Mouse (Mus musculus): Measurements from ENCODE around the gene Lrrc15.

Gene Lrrc15

GRCm38 (mm10) chr16:30282844-30283495, at the start of gene Lrrc15:
Lrrc15 (minus strand) TSS chr16:30283256.
- peak; percentile 46 to 56 for DNase-seq

GRCm38 (mm10) chr16:30314236-30314635, 31.2 kb upstream of the Lrrc15 start:
- no peak for DNase-seq

- DNase-seq = no peak
Observed at GRCm38 (mm10) chr16:30310647-30311046, 27.6 kb upstream of the Lrrc15 start, which contains the start of gene Gp5. Gp5 (minus strand) TSS chr16:30310779.

DNA sequence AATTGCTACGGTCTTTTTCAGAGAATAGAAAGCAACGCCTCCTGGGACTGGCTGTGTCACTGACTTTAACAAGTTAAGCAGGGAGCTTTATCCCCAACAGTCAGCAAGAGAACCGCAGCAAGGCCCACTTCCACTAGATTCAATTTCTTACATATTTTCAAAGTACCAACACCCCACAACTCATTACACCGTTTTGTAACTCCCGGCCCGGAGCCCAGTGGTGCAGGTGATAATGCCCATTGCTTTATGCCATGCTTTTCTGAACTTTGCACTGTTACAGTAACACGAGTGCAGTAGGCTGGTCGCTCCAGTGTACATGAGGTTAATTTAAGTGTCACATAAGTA, 27.1 kb upstream of the Lrrc15 start:
- no peak for DNase-seq

GRCm38 (mm10) chr16:30309395-30310170, 26.5 kb upstream of the Lrrc15 start:
- DNase-seq = peak in 1 of 2 experiments; percentile 15

GRCm38 (mm10) chr16:30308616-30309394, 25.7 kb upstream of the Lrrc15 start:
- peak; percentile 40 to 52 for DNase-seq

- DNase-seq = peak; percentile 18 to 48
Observed at GRCm38 (mm10) chr16:30307961-30308615, 25.0 kb upstream of the Lrrc15 start.

- no peak for DNase-seq
Observed at GRCm38 (mm10) chr16:30307306-30307705, 24.2 kb upstream of the Lrrc15 start.

- DNase-seq = no peak
Observed at GRCm38 (mm10) chr16:30306102-30306501, 23.0 kb upstream of the Lrrc15 start.

GRCm38 (mm10) chr16:30304236-30304635, 21.2 kb upstream of the Lrrc15 start:
- peak in 1 of 2 experiments; percentile 35 for DNase-seq

DNA sequence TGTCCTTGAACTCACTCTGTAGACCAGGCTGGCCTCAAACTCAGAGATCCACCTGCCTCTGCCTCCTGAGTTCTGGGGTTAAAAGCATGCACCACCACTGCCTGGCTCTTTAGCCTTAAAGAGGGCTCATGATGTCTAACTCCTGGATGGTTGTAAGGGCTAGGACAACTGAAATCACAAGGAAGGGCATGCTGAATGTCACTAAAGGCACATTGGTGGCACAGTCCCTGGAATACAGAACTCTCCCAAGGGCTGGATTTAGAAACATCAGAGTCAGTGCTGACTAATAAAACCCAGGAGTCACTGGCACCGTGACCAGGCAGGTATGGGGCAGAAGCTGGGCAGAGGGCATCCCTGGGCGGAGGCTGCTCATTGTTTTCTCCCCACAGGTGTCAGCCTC, 20.4 kb upstream of the Lrrc15 start:
- DNase-seq = no peak

- DNase-seq = no peak
Observed at GRCm38 (mm10) chr16:30302686-30303085, 19.6 kb upstream of the Lrrc15 start.

- DNase-seq = no peak
Observed at GRCm38 (mm10) chr16:30299711-30300277, 16.7 kb upstream of the Lrrc15 start.

- peak in 1 of 2 experiments; percentile 16 for DNase-seq
Observed at GRCm38 (mm10) chr16:30297450-30297849, 14.4 kb upstream of the Lrrc15 start.

DNA sequence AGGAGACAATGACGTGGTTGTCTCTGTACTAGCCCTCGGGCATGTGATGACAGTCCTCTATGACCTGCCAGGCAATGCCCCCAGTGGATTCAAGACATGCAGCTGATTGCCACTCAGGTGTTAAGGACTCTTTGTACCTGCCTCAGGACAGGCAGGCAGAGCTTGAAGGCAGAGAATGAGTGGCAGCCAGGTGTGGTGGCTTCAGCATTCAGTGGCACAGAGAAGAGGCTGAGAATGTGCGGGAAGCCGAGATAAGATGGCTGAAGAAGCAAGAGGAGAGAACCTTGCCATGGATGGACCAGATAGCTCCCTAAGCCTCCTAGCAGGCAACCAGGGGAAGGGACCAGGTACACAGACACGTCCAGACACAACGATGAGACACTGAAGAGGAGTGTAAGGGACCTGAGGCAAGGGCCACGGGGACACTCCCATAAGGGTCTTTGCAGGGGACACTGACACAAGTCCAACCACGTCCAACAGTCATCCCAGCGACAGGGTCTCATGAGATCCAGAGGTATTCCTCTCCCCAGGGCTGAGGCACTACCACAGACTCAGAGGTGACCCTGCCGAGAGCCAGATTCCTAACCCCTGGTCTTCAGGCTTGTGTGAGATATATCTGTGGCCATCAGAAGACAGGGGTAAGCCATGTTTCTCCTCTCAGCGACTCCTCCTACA, 13.7 kb upstream of the Lrrc15 start:
- DNase-seq = peak in 1 of 2 experiments; percentile 14

GRCm38 (mm10) chr16:30295106-30295505, 12.1 kb upstream of the Lrrc15 start:
- peak in 1 of 2 experiments; percentile 2 for DNase-seq

- DNase-seq = no peak
Observed at GRCm38 (mm10) chr16:30290436-30290835, 7.4 kb upstream of the Lrrc15 start.

DNA sequence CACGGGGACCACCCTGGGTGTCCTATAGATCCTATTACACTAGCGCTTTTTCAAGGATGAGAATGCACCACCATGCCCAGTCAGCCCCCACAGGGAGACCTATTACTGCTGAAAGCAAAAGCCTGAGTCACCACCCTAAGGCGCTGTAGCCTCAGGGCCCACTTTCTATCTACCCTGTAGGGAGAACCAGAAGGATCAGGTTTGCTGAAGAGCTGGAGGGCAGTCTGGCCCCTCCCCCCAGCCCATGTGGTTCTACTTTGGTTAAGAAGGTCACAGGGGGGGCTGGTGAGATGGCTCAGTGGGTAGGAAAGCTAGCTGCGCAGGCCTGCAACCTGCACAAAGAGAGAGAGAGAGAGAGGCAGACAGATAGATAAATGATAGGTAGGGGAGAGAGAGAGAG, 2.6 kb upstream of the Lrrc15 start:
- DNase-seq = no peak

DNA sequence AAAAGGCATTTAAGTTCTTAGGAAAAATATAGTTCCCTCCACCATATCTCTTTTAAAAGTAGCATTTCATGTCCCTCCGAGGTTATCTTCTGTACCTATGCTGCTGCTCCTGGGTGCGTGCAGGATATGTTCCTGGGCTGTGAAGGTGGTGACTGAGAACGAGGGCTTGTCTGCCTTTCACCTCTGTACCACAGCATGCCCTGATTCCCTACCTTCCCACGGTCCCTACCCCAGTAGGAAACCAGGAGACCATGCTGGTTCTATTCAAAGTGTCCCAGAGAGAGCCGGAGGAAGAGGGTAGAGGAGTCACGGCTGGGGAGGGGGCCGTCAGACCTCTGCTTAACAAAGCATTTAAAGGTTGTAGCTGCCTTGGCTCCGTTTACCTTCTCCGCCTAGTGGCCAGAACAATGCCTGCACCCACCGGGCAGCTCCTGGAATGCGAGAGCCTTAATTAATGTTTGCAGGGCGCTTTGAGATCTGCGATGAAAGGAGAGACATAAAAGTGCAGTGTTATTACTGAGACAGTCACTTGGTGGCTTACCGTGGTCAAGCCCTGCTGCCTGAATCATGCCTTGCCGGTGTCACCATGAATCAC, 784 bp upstream of the Lrrc15 start:
- DNase-seq = peak in 1 of 2 experiments; percentile 54

DNA sequence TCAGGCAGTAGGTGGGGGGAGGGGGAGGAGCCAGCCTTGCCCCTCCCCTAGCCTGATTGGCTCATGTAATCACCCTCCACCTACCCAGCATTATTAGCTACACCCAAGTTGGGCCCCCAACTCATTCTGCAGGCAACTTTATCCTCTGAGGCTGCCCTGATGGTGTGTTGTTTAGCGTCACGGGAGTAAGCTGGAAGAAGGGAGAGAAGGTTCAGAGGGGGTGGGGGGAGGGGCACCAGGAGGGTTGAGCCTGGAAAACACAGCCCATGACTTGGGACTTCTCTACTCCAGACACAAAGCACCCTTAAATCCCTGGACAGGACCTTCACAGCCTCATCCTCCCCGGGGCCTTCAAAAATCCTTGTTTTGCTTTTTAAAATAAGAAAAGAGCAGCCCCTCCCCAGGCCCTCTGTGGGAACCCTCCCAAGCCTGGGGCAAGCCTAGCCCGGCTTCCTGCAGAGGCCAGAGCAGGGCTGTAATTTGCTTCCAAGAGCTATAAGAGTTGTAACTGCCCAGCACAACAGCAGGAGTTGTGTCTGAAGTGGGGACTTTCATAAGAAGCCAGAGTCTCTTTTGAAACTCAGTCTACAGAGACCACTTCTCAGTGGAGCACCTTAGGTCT, 2.3 kb downstream of the Lrrc15 start:
- DNase-seq = no peak

DNA sequence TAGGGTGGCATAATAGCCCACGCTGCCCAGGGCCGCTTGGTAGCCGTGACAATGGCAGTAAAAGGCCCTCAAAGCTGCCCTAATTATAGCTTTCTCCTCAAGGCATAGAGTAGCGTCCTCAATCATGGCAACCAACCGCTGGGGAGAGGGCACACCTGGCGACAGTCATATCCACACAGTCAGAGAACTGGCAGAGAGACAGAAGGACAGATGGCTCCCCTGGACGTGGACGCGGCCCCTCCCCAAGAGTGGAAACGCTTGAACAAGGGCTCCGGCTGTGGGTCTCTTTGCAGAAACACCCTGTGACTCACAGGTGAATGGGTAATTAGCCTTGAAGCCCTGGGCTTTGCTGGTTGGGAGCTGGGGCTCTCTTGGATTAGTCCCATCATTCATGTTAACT, 4.7 kb downstream of the Lrrc15 start:
- no peak for DNase-seq

Data from lung, postnatal 4 days (tissue).